Mouse (Mus musculus): Measurements from ENCODE around the gene Abhd17a.

DNA sequence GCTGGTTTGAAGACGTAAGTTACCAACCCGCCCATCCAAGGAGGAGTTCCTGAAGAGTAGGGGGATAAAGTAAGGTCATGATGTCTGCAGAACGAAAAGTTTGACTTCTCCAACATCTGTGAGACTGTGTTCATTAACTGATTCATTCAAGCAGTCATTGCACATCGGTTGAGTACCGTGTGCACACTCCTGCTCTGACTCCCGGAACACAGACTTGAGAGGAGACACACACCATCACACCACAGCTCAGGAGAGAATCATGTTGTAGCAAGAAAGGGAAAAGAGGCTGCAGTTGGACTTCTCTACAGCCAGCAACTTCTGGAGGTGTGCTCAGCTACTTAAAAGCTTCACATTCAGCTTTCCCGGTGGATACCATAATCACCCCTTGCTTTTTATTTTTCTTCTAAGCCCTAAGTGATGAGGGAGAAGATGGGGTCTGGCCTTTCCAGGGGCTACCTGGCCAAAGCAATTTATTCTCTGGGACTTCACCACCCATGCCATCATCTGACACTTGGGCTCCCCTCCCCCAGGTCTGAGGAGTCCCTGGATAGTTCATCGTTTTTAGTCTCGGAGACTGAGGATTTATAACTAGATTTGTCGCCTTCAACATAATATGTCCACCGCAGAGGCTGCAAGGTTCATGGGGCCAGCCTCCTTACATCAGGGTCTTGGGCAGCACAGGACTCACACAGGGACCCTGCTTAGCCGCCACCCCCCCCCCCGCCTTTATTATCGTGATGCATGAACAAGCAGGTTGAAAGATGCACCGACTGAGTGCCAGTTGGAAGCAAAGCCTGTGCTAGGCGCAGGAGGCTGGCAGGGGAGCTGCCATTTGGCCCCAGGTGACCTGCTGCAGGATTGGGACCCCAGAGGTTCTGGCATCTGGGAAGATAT lies 30.9 kb upstream of the Abhd17a start:
- TF ChIP-seq POLR2A (IDR thresholded peaks at IDR 0.05; ENCODE audit: extremely low read depth, insufficient read depth, low read length) = no peak
- TF ChIP-seq CTCF (IDR thresholded peaks at IDR 0.05; ENCODE audit: low read depth, low read length) = no peak

Data from liver, adult 2 months (tissue).